Mouse (Mus musculus) ES-Bruce4 (cell line): ENCODE results near the gene Tnnt2. TPM values are rescaled to one million over a fixed set of nuclear protein-coding genes. Genes with fewer than 3 reads are reported as not detected.
A peak's percentile ranks its signal among the peaks of the same experiment; 100 is the strongest.

Source experiments
- H3K27ac ChIP-seq: 2 replicates; pipeline ENCODE4 v1.5.1; 2012; ENCODE audit warnings: low read length, inconsistent platforms; ENCODE audit not compliant: insufficient read depth
- H3K27me3 ChIP-seq: 2 replicates; pipeline ENCODE4 v1.6.1; 2012; ENCODE audit warnings: mild to moderate bottlenecking, low read length, inconsistent platforms; ENCODE audit not compliant: control insufficient read depth, poor library complexity, insufficient read depth, severe bottlenecking
- H3K36me3 ChIP-seq: 2 replicates; pipeline ENCODE4 v1.6.1; 2012; ENCODE audit warnings: inconsistent platforms, mild to moderate bottlenecking, low read length, moderate library complexity; ENCODE audit not compliant: control insufficient read depth, poor library complexity, insufficient read depth, severe bottlenecking
- H3K4me1 ChIP-seq: one replicate; pipeline ENCODE4 v1.8.1; 2011; ENCODE audit warnings: low read length; ENCODE audit not compliant: control insufficient read depth, insufficient read depth
- H3K4me3 ChIP-seq: 2 replicates; pipeline ENCODE4 v1.5.1; 2011; ENCODE audit warnings: low read depth, mild to moderate bottlenecking, low read length
- H3K9ac ChIP-seq: 2 replicates; pipeline ENCODE4 v1.6.1; 2012; ENCODE audit warnings: low read depth, mild to moderate bottlenecking, inconsistent platforms; ENCODE audit not compliant: poor library complexity, severe bottlenecking
- H3K9me3 ChIP-seq: replicated peaks from 2 replicates; pipeline ENCODE4 v1.6.1; 2012; ENCODE audit warnings: mild to moderate bottlenecking, low read length, inconsistent platforms; ENCODE audit not compliant: control insufficient read depth, poor library complexity, insufficient read depth, severe bottlenecking
- CTCF ChIP-seq: IDR thresholded peaks from one replicate; pipeline ENCODE4 v1.8.1; 2011; ENCODE audit warnings: low read depth, low read length
- EP300 ChIP-seq: IDR thresholded peaks from 2 replicates; pipeline ENCODE4 v1.6.1; 2011; ENCODE audit warnings: low read depth, low read length; ENCODE audit not compliant: insufficient read depth
- POLR2A ChIP-seq: IDR thresholded peaks from one replicate; pipeline ENCODE4 v1.8.1; 2011; ENCODE audit warnings: low read length; ENCODE audit not compliant: insufficient read depth
- polyA plus RNA-seq: library from polyadenylated mRNA; stranded (reverse); fragments of >200 nt; gene quantifications from 2 replicates; pipeline ENCODE4 v1.2.4, GENCODE M21; 2011; ENCODE audit warnings: low read depth; ENCODE audit not compliant: missing spikeins, insufficient read depth, insufficient read length

The Tnnt2 gene
- polyA plus RNA-seq, 1 experiment, result 1.6 TPM

DNA sequence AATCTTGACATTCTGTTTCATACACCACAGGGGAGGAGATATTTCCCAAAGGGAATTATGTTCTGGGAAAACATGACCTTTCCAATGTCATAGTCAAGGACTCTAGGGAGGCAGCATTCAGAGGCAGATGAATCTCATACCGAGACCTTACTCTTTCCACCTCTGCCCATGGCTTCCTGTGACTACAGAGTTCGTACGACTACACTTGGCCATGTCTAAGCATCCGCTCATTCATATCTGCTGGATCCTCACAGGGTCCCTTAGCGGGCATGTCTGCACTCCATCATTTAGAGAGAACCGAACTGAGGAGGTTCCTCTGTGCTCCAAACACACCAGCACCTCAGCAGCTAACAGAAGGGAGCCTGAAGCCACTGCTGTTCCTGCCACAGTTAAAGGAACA is 2.9 kb downstream of the Tnnt2 start:
- no peaks in the 10 kb centered on the region for H3K36me3 ChIP-seq
- H3K4me3 ChIP-seq, result no peak overlapping the region
- H3K27me3 ChIP-seq, result no peaks in the 10 kb centered on the region
- TF ChIP-seq EP300 (no peak), CTCF (no peak), POLR2A (no peak)
- no peak overlapping the region for H3K9ac ChIP-seq
- H3K27ac ChIP-seq, result no peak overlapping the region
- no peaks in the 10 kb centered on the region for H3K4me1 ChIP-seq
- no peaks in the 10 kb centered on the region for H3K9me3 ChIP-seq

DNA sequence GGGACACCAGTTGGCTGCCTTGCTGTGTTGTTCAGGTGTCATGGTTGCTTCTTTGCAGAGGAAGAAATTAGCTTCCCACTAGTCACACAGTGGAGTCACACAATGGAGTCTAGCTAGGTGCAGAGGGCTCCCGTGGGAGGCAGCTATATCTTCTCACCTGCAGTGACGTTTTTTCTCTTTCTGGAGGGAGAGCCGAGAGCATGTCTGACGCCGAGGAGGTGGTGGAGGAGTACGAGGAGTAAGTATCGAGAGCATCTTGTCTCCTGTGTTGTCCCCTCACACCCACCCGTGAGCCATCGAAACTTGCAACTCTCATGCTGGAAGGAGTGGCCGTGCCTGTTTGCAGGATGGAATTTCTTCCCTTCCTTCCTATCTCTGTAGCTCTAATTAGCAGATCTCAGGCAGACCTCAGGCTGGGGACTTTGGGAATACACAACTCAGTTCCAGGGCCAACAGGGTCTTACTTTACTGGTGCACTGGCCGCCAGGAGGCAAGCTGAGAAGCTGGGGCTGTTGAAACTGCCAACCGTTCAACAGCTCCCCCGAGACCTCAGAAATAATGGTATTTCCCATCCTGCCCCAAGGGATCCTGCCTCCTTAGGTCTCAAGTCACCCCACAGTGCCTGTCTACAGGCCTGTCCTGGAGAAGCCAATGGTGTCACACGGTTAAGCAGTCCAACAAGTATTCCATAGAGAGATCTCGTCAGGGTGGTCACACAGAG is 4.7 kb downstream of the Tnnt2 start:
- Histone ChIP-seq H3K9me3 (no peaks in the 10 kb centered on the region), H3K27ac (no peak overlapping the region), H3K36me3 (no peaks in the 10 kb centered on the region), H3K9ac (no peak overlapping the region), H3K4me1 (no peaks in the 10 kb centered on the region), H3K4me3 (no peak overlapping the region), H3K27me3 (no peaks in the 10 kb centered on the region)
- no peak for TF ChIP-seq CTCF
- no peak for TF ChIP-seq POLR2A
- no peak for TF ChIP-seq EP300

DNA sequence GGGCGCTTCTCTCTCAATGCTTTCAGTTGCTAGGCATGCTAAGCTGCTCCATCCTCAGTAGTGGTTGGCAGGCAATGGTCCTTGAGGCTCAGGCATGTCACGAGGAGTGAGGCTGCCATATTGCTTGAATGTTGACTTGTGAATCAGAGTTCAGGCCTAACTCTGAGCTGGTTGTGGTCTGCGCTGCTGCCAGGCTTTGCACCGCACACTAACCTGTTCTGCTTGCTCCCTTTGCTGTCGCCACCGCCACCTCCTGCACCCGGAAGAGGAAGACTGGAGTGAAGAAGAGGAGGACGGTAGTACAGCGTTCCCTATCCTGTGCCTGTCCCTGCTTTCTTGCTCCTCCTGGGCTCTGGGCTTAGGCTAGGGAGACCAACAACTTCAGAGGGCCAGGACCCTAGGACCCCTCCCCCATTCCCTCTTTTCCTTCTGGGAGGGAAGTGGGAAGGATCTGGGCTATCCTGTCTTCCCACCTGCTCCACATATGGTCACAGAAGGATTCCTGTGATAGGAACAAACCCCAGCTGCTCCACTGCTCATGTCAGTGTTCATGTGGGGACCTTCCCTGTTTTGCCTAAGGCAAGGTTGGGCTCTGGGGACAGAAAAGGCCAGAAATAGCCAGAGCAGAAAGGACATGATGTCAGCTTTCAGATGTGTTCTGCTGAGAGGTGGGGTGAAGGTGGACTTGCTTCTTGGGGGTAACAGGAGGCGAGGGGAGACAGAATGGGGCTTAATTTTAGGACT is 7.5 kb downstream of the Tnnt2 start:
- H3K27ac ChIP-seq, result no peak overlapping the region
- no peaks in the 10 kb centered on the region for H3K9me3 ChIP-seq
- no peak overlapping the region for H3K9ac ChIP-seq
- no peaks in the 10 kb centered on the region for H3K27me3 ChIP-seq
- H3K4me3 ChIP-seq, result no peak overlapping the region
- TF ChIP-seq CTCF (no peak), EP300 (no peak), POLR2A (no peak)
- no peaks in the 10 kb centered on the region for H3K36me3 ChIP-seq
- H3K4me1 ChIP-seq, result no peaks in the 10 kb centered on the region

DNA sequence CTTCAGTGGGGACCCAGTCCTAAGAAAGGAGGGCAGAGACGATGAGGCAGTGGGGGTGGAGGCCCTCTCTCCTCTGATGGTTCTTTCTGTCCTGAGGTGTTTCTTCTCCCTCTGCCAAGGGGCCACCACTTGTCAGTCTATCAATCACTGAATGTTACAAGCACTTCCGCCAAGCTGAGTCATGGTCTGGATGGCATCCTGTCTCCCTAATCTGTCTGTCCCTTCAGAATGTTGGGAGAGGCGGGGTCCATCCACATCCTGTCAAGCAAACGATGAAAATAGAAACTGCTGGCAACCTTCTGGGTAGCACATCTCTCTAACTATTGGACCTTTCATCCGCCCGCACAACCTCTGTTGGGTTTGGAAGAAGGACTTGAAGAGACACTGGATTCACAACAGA is 8.3 kb downstream of the Tnnt2 start:
- TF ChIP-seq EP300, result no peak
- no peak for TF ChIP-seq POLR2A
- TF ChIP-seq CTCF, result no peak
- H3K36me3 ChIP-seq, result no peaks in the 10 kb centered on the region
- no peaks in the 10 kb centered on the region for H3K9me3 ChIP-seq
- H3K4me1 ChIP-seq, result no peaks in the 10 kb centered on the region
- no peak overlapping the region for H3K9ac ChIP-seq
- H3K27me3 ChIP-seq, result no peaks in the 10 kb centered on the region
- H3K4me3 ChIP-seq, result no peak overlapping the region
- H3K27ac ChIP-seq, result no peak overlapping the region

DNA sequence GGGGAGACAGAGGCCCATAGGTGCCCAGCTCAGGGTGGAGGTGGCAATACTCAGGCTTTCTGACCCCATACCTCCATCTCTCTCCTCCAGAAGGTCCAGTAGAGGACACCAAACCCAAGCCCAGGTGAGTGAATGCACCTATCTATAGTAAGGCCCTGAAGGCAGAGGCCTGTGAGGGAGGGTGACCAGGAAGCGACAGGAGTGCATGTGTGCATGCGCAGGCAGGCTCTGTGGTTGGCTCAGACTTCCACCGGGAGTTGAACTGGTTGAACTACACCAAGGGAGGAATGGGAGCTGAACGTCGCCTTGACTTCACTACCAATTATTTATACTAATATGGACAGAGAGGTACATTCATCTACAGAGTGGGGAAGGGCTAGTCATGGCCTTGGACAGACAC is 10.5 kb downstream of the Tnnt2 start:
- no peaks in the 10 kb centered on the region for H3K4me1 ChIP-seq
- no peak for TF ChIP-seq CTCF
- H3K9ac ChIP-seq, result no peak overlapping the region
- no peaks in the 10 kb centered on the region for H3K36me3 ChIP-seq
- no peak overlapping the region for H3K4me3 ChIP-seq
- no peaks in the 10 kb centered on the region for H3K27me3 ChIP-seq
- no peak overlapping the region for H3K27ac ChIP-seq
- H3K9me3 ChIP-seq, result no peaks in the 10 kb centered on the region

DNA sequence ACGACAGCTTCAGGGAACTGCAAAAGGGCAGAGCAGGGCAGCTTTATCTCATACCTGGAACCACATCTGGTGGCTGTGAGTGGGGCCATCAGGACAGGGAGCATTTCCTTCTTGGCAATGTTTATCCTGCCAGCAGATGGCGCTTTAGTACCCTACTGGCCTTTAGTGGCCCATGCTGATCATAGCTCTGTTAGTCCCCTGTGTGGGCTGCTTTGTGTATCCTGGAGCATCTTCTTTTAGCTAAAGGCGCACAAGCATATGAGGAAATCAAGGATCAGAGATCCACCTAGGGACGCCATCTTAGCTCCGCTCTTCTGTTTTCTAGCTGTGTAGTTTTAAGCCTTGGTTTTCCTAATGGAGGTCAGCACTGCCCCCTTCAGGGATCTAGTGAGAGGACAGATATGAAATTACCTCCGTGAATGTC is 11.0 kb downstream of the Tnnt2 start:
- no peak overlapping the region for H3K27ac ChIP-seq
- no peaks in the 10 kb centered on the region for H3K36me3 ChIP-seq
- no peaks in the 10 kb centered on the region for H3K9me3 ChIP-seq
- H3K4me1 ChIP-seq, result no peaks in the 10 kb centered on the region
- peak; percentile 78 for TF ChIP-seq CTCF
- TF ChIP-seq POLR2A, result no peak
- no peaks in the 10 kb centered on the region for H3K27me3 ChIP-seq
- no peak overlapping the region for H3K4me3 ChIP-seq
- no peak overlapping the region for H3K9ac ChIP-seq
